In genomic region chr16:63229135-63229534, GRCm38 (mm10) we compare ENCODE assay signal across 16 mouse cellular contexts.
DNase-seq lines count a peak whose midpoint lies in the region; ATAC-seq and TF ChIP-seq lines count a peak whose summit lies in the region.
"Had no signal": no experiment of that assay in that cellular context is flagged by ENCODE, and none has a peak within 500 bp of the region (broad histone marks: within the 10 kb centered on the region; RNA-seq: fewer than 3 reads in every experiment).

No protein-coding gene starts in this region.

- H3K27me3 ChIP-seq in embryonic facial prominence, embryonic 11.5 days (ENCODE audit: control insufficient read depth, insufficient read depth, low read length) = no peaks in the 10 kb centered on the region
- no peaks in the 10 kb centered on the region for H3K27me3 ChIP-seq in embryonic facial prominence, embryonic 10.5 days (replicated peaks; ENCODE audit: low read depth, poor library complexity, severe bottlenecking)
- no peaks in the 10 kb centered on the region for H3K27me3 ChIP-seq in liver, embryonic 12.5 days (replicated peaks)
- H3K27me3 ChIP-seq: hindbrain, embryonic 13.5 days; neural tube, embryonic 13.5 days; Patski had no signal

- no peaks in the 10 kb centered on the region for H3K4me1 ChIP-seq in embryonic facial prominence, embryonic 11.5 days (ENCODE audit: control insufficient read depth, insufficient read depth, low read length)
- H3K4me1 ChIP-seq in embryonic facial prominence, embryonic 10.5 days = no peaks in the 10 kb centered on the region
- H3K4me1 ChIP-seq in liver, embryonic 12.5 days = no peaks in the 10 kb centered on the region
- H3K4me1 ChIP-seq: hindbrain, embryonic 13.5 days; neural tube, embryonic 13.5 days had no signal

- H3K9me3 ChIP-seq in embryonic facial prominence, embryonic 11.5 days (replicated peaks; ENCODE audit: control insufficient read depth, low read length) = no peaks in the 10 kb centered on the region
- H3K9me3 ChIP-seq in embryonic facial prominence, embryonic 10.5 days = no peaks in the 10 kb centered on the region
- no peaks in the 10 kb centered on the region for H3K9me3 ChIP-seq in liver, embryonic 12.5 days (replicated peaks)
- H3K9me3 ChIP-seq: hindbrain, embryonic 13.5 days; limb, embryonic 15.5 days; neural tube, embryonic 13.5 days had no signal

- peak; percentile 68 for TF ChIP-seq CTCF in layer of hippocampus, adult 2 months (conservative IDR thresholded peaks at IDR 0.05)

- no peak for ATAC-seq in embryonic facial prominence, embryonic 11.5 days (replicated peaks; ENCODE audit: insufficient number of reproducible peaks, low FRiP score, low TSS enrichment, low read depth)
- no peak for ATAC-seq in liver, embryonic 12.5 days
- ATAC-seq: Patski had no signal

- peak; percentile 26 for DNase-seq in embryonic facial prominence, embryonic 11.5 days (ENCODE audit: low spot score)
- no peak for DNase-seq in embryonic facial prominence, embryonic 10.5 days (ENCODE audit: low spot score)
- peak in 1 of 2 experiments; percentile 8 for DNase-seq in layer of hippocampus, adult 2 months (ENCODE audit: low spot score in 2 of 2)
- no peak for DNase-seq in layer of hippocampus, adult 11-12 months (ENCODE audit: low spot score)
- peak; percentile 23 to 27 for DNase-seq in right cerebral cortex, postnatal 10 days (ENCODE audit: low spot score in 2 of 2)
- no peak for DNase-seq in right cerebral cortex, adult 18-20 months
- DNase-seq: cerebellum, adult 11-12 months; kidney, adult 11 months; kidney, postnatal 36 days; lung, adult 2 months; thymus, postnatal 36 days had no signal

- no peak overlapping the region for H3K4me2 ChIP-seq in embryonic facial prominence, embryonic 11.5 days (ENCODE audit: low read depth, low read length)
- H3K4me2 ChIP-seq in liver, embryonic 12.5 days = no peak overlapping the region
- H3K4me2 ChIP-seq: hindbrain, embryonic 13.5 days; limb, embryonic 15.5 days; neural tube, embryonic 13.5 days had no signal

- no peak overlapping the region for H3K4me3 ChIP-seq in embryonic facial prominence, embryonic 11.5 days (ENCODE audit: low read depth, low read length)
- no peak overlapping the region for H3K4me3 ChIP-seq in embryonic facial prominence, embryonic 10.5 days
- H3K4me3 ChIP-seq in layer of hippocampus, adult 2 months = no peak overlapping the region
- no peak overlapping the region for H3K4me3 ChIP-seq in liver, embryonic 12.5 days
- H3K4me3 ChIP-seq: hindbrain, embryonic 13.5 days; limb, embryonic 15.5 days; neural tube, embryonic 13.5 days had no signal

- H3K27ac ChIP-seq in embryonic facial prominence, embryonic 11.5 days (replicated peaks; ENCODE audit: low read depth, low read length) = no peak overlapping the region
- H3K27ac ChIP-seq in embryonic facial prominence, embryonic 10.5 days (replicated peaks) = no peak overlapping the region
- H3K27ac ChIP-seq in layer of hippocampus, adult 2 months = no peak overlapping the region
- no peak overlapping the region for H3K27ac ChIP-seq in liver, embryonic 12.5 days
- H3K27ac ChIP-seq: hindbrain, embryonic 13.5 days; limb, embryonic 15.5 days; neural tube, embryonic 13.5 days had no signal

- no peaks in the 10 kb centered on the region for H3K36me3 ChIP-seq in embryonic facial prominence, embryonic 11.5 days (replicated peaks; ENCODE audit: control insufficient read depth, insufficient read depth, low read depth, low read length)
- no peaks in the 10 kb centered on the region for H3K36me3 ChIP-seq in embryonic facial prominence, embryonic 10.5 days (replicated peaks)
- H3K36me3 ChIP-seq in liver, embryonic 12.5 days = no peaks in the 10 kb centered on the region
- H3K36me3 ChIP-seq: hindbrain, embryonic 13.5 days; limb, embryonic 15.5 days; neural tube, embryonic 13.5 days had no signal

- H3K9ac ChIP-seq in embryonic facial prominence, embryonic 11.5 days (replicated peaks; ENCODE audit: low read length) = no peak overlapping the region
- H3K9ac ChIP-seq in liver, embryonic 12.5 days = no peak overlapping the region
- H3K9ac ChIP-seq: hindbrain, embryonic 13.5 days; limb, embryonic 15.5 days; neural tube, embryonic 13.5 days had no signal

- WGBS in embryonic facial prominence, embryonic 11.5 days = 36% methylated on average over 1 of the region's 1 CpGs
- 43% methylated on average over 1 of the region's 1 CpGs for WGBS in embryonic facial prominence, embryonic 10.5 days
- 19% methylated on average over 1 of the region's 1 CpGs for WGBS in liver, embryonic 12.5 days (ENCODE audit: insufficient replicate concordance)

Comparison
In these comparisons a context has a peak if more than half of its experiments do, and no peak if none do; other contexts are left out.
1. DNase-seq: peak in embryonic facial prominence, embryonic 11.5 days (single experiment) and right cerebral cortex, postnatal 10 days (2 of 2); none in embryonic facial prominence, embryonic 10.5 days (single experiment), layer of hippocampus, adult 11-12 months (single experiment) and right cerebral cortex, adult 18-20 months (single experiment).